Mouse (Mus musculus): ENCODE data around the gene Ptprn2. TPM values are rescaled to one million over a fixed set of nuclear protein-coding genes. Genes with fewer than 3 reads are reported as not detected.

Gene Ptprn2
- polyA plus RNA-seq, 1 experiment from 2014 or later = 0.08 TPM

- Histone ChIP-seq H3K36me3 (no peaks in the 10 kb centered on the region), H3K9ac (no peak overlapping the region)
- ATAC-seq (ENCODE audit: insufficient number of reproducible peaks, insufficient read depth, low FRiP score, low TSS enrichment, low read depth) = no peak; the same call in 1 of the 2 replicates
Observed at GRCm38 (mm10) chr12:117235114-117235513, 749.6 kb downstream of the Ptprn2 start.

GRCm38 (mm10) chr12:117236020-117236734, 750.7 kb downstream of the Ptprn2 start:
- H3K4me1 ChIP-seq = no peaks in the 10 kb centered on the region
- no peak overlapping the region for H3K4me3 ChIP-seq
- whole genome bisulfite sequencing = 74% methylated on average over 4 of the region's 4 CpGs
- no peak for ATAC-seq (ENCODE audit: insufficient number of reproducible peaks, insufficient read depth, low FRiP score, low TSS enrichment, low read depth)
- no peak overlapping the region for H3K9ac ChIP-seq
- H3K4me2 ChIP-seq = no peak overlapping the region
- H3K9me3 ChIP-seq = no peaks in the 10 kb centered on the region
- H3K27ac ChIP-seq = no peak overlapping the region
- H3K36me3 ChIP-seq = no peaks in the 10 kb centered on the region
- H3K27me3 ChIP-seq = no peaks in the 10 kb centered on the region

More at GRCm38 (mm10) chr12:117235114-117235513, 749.6 kb downstream of the Ptprn2 start:
- Histone ChIP-seq H3K4me1 (no peaks in the 10 kb centered on the region), H3K27ac (no peak overlapping the region), H3K4me2 (no peak overlapping the region), H3K9me3 (no peaks in the 10 kb centered on the region), H3K4me3 (no peak overlapping the region), H3K27me3 (no peaks in the 10 kb centered on the region)

GRCm38 (mm10) chr12:117236981-117237380, 751.5 kb downstream of the Ptprn2 start:
- Histone ChIP-seq H3K27me3 (no peaks in the 10 kb centered on the region), H3K9ac (no peak overlapping the region), H3K4me3 (no peak overlapping the region), H3K9me3 (no peaks in the 10 kb centered on the region), H3K27ac (no peak overlapping the region), H3K36me3 (no peaks in the 10 kb centered on the region), H3K4me2 (no peak overlapping the region), H3K4me1 (no peaks in the 10 kb centered on the region; the same call in 1 of the 2 replicates)
- no peak for ATAC-seq (ENCODE audit: insufficient number of reproducible peaks, insufficient read depth, low FRiP score, low TSS enrichment, low read depth)
- 79% methylated on average over 3 of the region's 3 CpGs for WGBS

- H3K4me2 ChIP-seq = no peak overlapping the region
- H3K36me3 ChIP-seq = no peaks in the 10 kb centered on the region
- H3K9ac ChIP-seq = no peak overlapping the region
- no peak overlapping the region for H3K27ac ChIP-seq
- ATAC-seq (ENCODE audit: insufficient number of reproducible peaks, insufficient read depth, low FRiP score, low TSS enrichment, low read depth) = no peak
- H3K4me3 ChIP-seq = no peak overlapping the region
- 74% methylated on average over 9 of the region's 9 CpGs for WGBS
- no peaks in the 10 kb centered on the region for H3K9me3 ChIP-seq
- no peaks in the 10 kb centered on the region for H3K27me3 ChIP-seq
- H3K4me1 ChIP-seq = peaks cover 3% of the 10 kb centered on the region; the same call in 1 of the 2 replicates
Observed at GRCm38 (mm10) chr12:117239927-117240715, 754.6 kb downstream of the Ptprn2 start.

GRCm38 (mm10) chr12:117242181-117242580, 756.7 kb downstream of the Ptprn2 start:
- no peak overlapping the region for H3K4me3 ChIP-seq
- WGBS = 53% methylated on average over 7 of the region's 7 CpGs
- no peaks in the 10 kb centered on the region for H3K9me3 ChIP-seq

GRCm38 (mm10) chr12:117245885-117246478, 760.5 kb downstream of the Ptprn2 start:
- Histone ChIP-seq H3K4me2 (0 out of 2 replicates have a peak overlapping the region, but pooled peaks have one; percentile 15), H3K9me3 (no peaks in the 10 kb centered on the region), H3K9ac (no peak overlapping the region), H3K27ac (no peak overlapping the region), H3K36me3 (no peaks in the 10 kb centered on the region), H3K4me3 (no peak overlapping the region), H3K4me1 (peaks cover 18% of the 10 kb centered on the region), H3K27me3 (no peaks in the 10 kb centered on the region)
- ATAC-seq (ENCODE audit: insufficient number of reproducible peaks, insufficient read depth, low FRiP score, low TSS enrichment, low read depth) = no peak
- WGBS = 64% methylated on average over 17 of the region's 17 CpGs

More at GRCm38 (mm10) chr12:117242181-117242580, 756.7 kb downstream of the Ptprn2 start:
- Histone ChIP-seq H3K36me3 (no peaks in the 10 kb centered on the region), H3K4me1 (peaks cover 9% of the 10 kb centered on the region), H3K27me3 (no peaks in the 10 kb centered on the region), H3K4me2 (no peak overlapping the region), H3K9ac (no peak overlapping the region), H3K27ac (no peak overlapping the region)
- ATAC-seq (ENCODE audit: insufficient number of reproducible peaks, insufficient read depth, low FRiP score, low TSS enrichment, low read depth) = no peak

- Histone ChIP-seq H3K4me2 (peak overlapping the region; percentile 35), H3K27me3 (no peaks in the 10 kb centered on the region), H3K27ac (no peak overlapping the region), H3K9me3 (no peaks in the 10 kb centered on the region), H3K4me1 (peaks cover 31% of the 10 kb centered on the region), H3K36me3 (no peaks in the 10 kb centered on the region), H3K9ac (no peak overlapping the region), H3K4me3 (no peak overlapping the region)
- WGBS = 5% methylated on average over 6 of the region's 6 CpGs
- no peak for ATAC-seq (ENCODE audit: insufficient number of reproducible peaks, insufficient read depth, low FRiP score, low TSS enrichment, low read depth)
Observed at GRCm38 (mm10) chr12:117250465-117250864, 764.9 kb downstream of the Ptprn2 start.

GRCm38 (mm10) chr12:117251663-117252425, 766.3 kb downstream of the Ptprn2 start:
- Histone ChIP-seq H3K9ac (no peak overlapping the region), H3K4me2 (peak overlapping the region; percentile 24), H3K27me3 (no peaks in the 10 kb centered on the region), H3K9me3 (no peaks in the 10 kb centered on the region), H3K36me3 (no peaks in the 10 kb centered on the region), H3K4me3 (no peak overlapping the region), H3K27ac (peak overlapping the region; percentile 64), H3K4me1 (peaks cover 29% of the 10 kb centered on the region)
- peak; percentile 39; the same call in 1 of the 2 replicates for ATAC-seq (ENCODE audit: insufficient number of reproducible peaks, insufficient read depth, low FRiP score, low TSS enrichment, low read depth)
- WGBS = 19% methylated on average over 11 of the region's 11 CpGs

GRCm38 (mm10) chr12:117252426-117252779, 766.9 kb downstream of the Ptprn2 start:
- Histone ChIP-seq H3K27ac (peak overlapping the region; percentile 64; the same call in 1 of the 2 replicates), H3K36me3 (no peaks in the 10 kb centered on the region), H3K4me2 (no peak overlapping the region), H3K4me3 (no peak overlapping the region), H3K9me3 (no peaks in the 10 kb centered on the region), H3K9ac (no peak overlapping the region), H3K4me1 (peaks cover 34% of the 10 kb centered on the region), H3K27me3 (no peaks in the 10 kb centered on the region)
- ATAC-seq (ENCODE audit: insufficient number of reproducible peaks, insufficient read depth, low FRiP score, low TSS enrichment, low read depth) = no peak
- 22% methylated on average over 3 of the region's 3 CpGs for WGBS

- WGBS = 80% methylated on average over 9 of the region's 9 CpGs
- no peaks in the 10 kb centered on the region for H3K36me3 ChIP-seq
- H3K4me3 ChIP-seq = no peak overlapping the region
- no peak overlapping the region for H3K9ac ChIP-seq
- no peaks in the 10 kb centered on the region for H3K27me3 ChIP-seq
- peaks cover 39% of the 10 kb centered on the region for H3K4me1 ChIP-seq
- H3K27ac ChIP-seq = no peak overlapping the region
- no peak for ATAC-seq (ENCODE audit: insufficient number of reproducible peaks, insufficient read depth, low FRiP score, low TSS enrichment, low read depth)
- no peak overlapping the region for H3K4me2 ChIP-seq
- H3K9me3 ChIP-seq = no peaks in the 10 kb centered on the region
Observed at GRCm38 (mm10) chr12:117254356-117254755, 768.8 kb downstream of the Ptprn2 start.

GRCm38 (mm10) chr12:117255325-117255724, 769.8 kb downstream of the Ptprn2 start:
- H3K4me3 ChIP-seq = no peak overlapping the region
- H3K9ac ChIP-seq = no peak overlapping the region
- H3K4me1 ChIP-seq = peaks cover 37% of the 10 kb centered on the region
- no peak for ATAC-seq (ENCODE audit: insufficient number of reproducible peaks, insufficient read depth, low FRiP score, low TSS enrichment, low read depth)
- 46% methylated on average over 6 of the region's 6 CpGs for WGBS
- H3K27me3 ChIP-seq = no peaks in the 10 kb centered on the region
- no peaks in the 10 kb centered on the region for H3K36me3 ChIP-seq
- no peaks in the 10 kb centered on the region for H3K9me3 ChIP-seq
- H3K4me2 ChIP-seq = no peak overlapping the region
- no peak overlapping the region for H3K27ac ChIP-seq

Data from embryonic facial prominence, embryonic 13.5 days (tissue).